Comparison of ENCODE assay signal across 20 mouse cellular contexts in genomic region chr19:34283614-34284013, GRCm38 (mm10). TPM values are rescaled to one million over a fixed set of nuclear protein-coding genes. Genes with fewer than 3 reads are reported as not detected.
DNase-seq lines count a peak whose midpoint lies in the region; ATAC-seq lines count a peak whose summit lies in the region.
"Had no signal": no experiment of that assay in that cellular context is flagged by ENCODE, and none has a peak within 500 bp of the region (broad histone marks: within the 10 kb centered on the region; RNA-seq: fewer than 3 reads in every experiment).

No protein-coding gene starts in this region.

- no peak for ATAC-seq in kidney, embryonic 16.5 days (ENCODE audit: low FRiP score, low TSS enrichment)
- peak; percentile 53; the same call in 1 of the 2 replicates for ATAC-seq in lung, embryonic 15.5 days (ENCODE audit: borderline replicate concordance, extremely low read depth, low FRiP score, low TSS enrichment)
- ATAC-seq: CD4-positive, CD25-positive, alpha-beta regulatory T cell, adult 4 months; forebrain, embryonic 14.5 days; midbrain, embryonic 15.5 days had no signal

- DNase-seq in heart, adult 18-20 months, result peak; percentile 42 to 62
- DNase-seq in heart, postnatal 25 days (ENCODE audit: low spot score), result no peak
- peak; percentile 31 for DNase-seq in kidney, adult 9 months
- DNase-seq in lung, postnatal 14 days, result no peak
- no peak for DNase-seq in urinary bladder, postnatal 10 days (ENCODE audit: low spot score)
- DNase-seq: adrenal gland, postnatal 14 days; liver, embryonic 13.5 days; right cerebral cortex, postnatal 14 days; spleen, adult 18-20 months had no signal

- H3K4me3 ChIP-seq in kidney, embryonic 16.5 days (ENCODE audit: low read length), result no peak overlapping the region
- H3K4me3 ChIP-seq in lung, embryonic 15.5 days, result no peak overlapping the region
- H3K4me3 ChIP-seq: hindbrain, embryonic 15.5 days; kidney, embryonic 15.5 days; limb, embryonic 13.5 days; liver, embryonic 13.5 days; midbrain, embryonic 15.5 days; neural tube, embryonic 12.5 days had no signal

- no peaks in the 10 kb centered on the region for H3K9me3 ChIP-seq in kidney, embryonic 16.5 days (ENCODE audit: low read length)
- no peaks in the 10 kb centered on the region for H3K9me3 ChIP-seq in lung, embryonic 15.5 days
- H3K9me3 ChIP-seq: heart, embryonic 13.5 days; hindbrain, embryonic 15.5 days; kidney, embryonic 15.5 days; limb, embryonic 13.5 days; liver, embryonic 13.5 days; midbrain, embryonic 15.5 days; neural tube, embryonic 12.5 days had no signal

- WGBS in kidney, embryonic 16.5 days, result 70% methylated on average over 6 of the region's 6 CpGs
- WGBS in lung, embryonic 15.5 days, result 26% methylated on average over 6 of the region's 6 CpGs

- no peaks in the 10 kb centered on the region for H3K27me3 ChIP-seq in kidney, embryonic 16.5 days (ENCODE audit: insufficient read depth, low read length)
- H3K27me3 ChIP-seq in lung, embryonic 15.5 days, result no peaks in the 10 kb centered on the region
- H3K27me3 ChIP-seq: hindbrain, embryonic 15.5 days; kidney, embryonic 15.5 days; limb, embryonic 13.5 days; liver, embryonic 13.5 days; midbrain, embryonic 15.5 days; neural tube, embryonic 12.5 days had no signal

- no peaks in the 10 kb centered on the region for H3K4me1 ChIP-seq in kidney, embryonic 16.5 days (ENCODE audit: insufficient read depth, low read length)
- H3K4me1 ChIP-seq in lung, embryonic 15.5 days, result peaks cover 8% of the 10 kb centered on the region
- H3K4me1 ChIP-seq: hindbrain, embryonic 15.5 days; kidney, embryonic 15.5 days; limb, embryonic 13.5 days; liver, embryonic 13.5 days; midbrain, embryonic 15.5 days; neural tube, embryonic 12.5 days had no signal

- no peaks in the 10 kb centered on the region for H3K36me3 ChIP-seq in kidney, embryonic 16.5 days (ENCODE audit: insufficient read depth, low read length)
- H3K36me3 ChIP-seq in lung, embryonic 15.5 days, result no peaks in the 10 kb centered on the region
- H3K36me3 ChIP-seq: heart, embryonic 13.5 days; hindbrain, embryonic 15.5 days; kidney, embryonic 15.5 days; limb, embryonic 13.5 days; liver, embryonic 13.5 days; midbrain, embryonic 15.5 days; neural tube, embryonic 12.5 days had no signal

- H3K27ac ChIP-seq in kidney, embryonic 16.5 days (ENCODE audit: low read length), result no peak overlapping the region
- H3K27ac ChIP-seq in lung, embryonic 15.5 days, result peak overlapping the region; percentile 39
- H3K27ac ChIP-seq: heart, embryonic 13.5 days; hindbrain, embryonic 15.5 days; kidney, embryonic 15.5 days; limb, embryonic 13.5 days; liver, embryonic 13.5 days; midbrain, embryonic 15.5 days; neural tube, embryonic 12.5 days had no signal

- no peak overlapping the region for H3K9ac ChIP-seq in kidney, embryonic 16.5 days (replicated peaks; ENCODE audit: low read length)
- H3K9ac ChIP-seq in lung, embryonic 15.5 days, result no peak overlapping the region
- H3K9ac ChIP-seq: heart, embryonic 13.5 days; hindbrain, embryonic 15.5 days; kidney, embryonic 15.5 days; limb, embryonic 13.5 days; liver, embryonic 13.5 days; midbrain, embryonic 15.5 days; neural tube, embryonic 12.5 days had no signal

- intact Hi-C loops in heart, postnatal 25 days (cut with DNase I), result loop anchor here (1.0 kb wide), 1 partner anchor 39 kb away; no protein-coding TSS in a partner anchor

- no peak overlapping the region for H3K4me2 ChIP-seq in kidney, embryonic 16.5 days (replicated peaks; ENCODE audit: low read depth, low read length)
- no peak overlapping the region for H3K4me2 ChIP-seq in lung, embryonic 15.5 days
- H3K4me2 ChIP-seq: limb, embryonic 13.5 days; liver, embryonic 13.5 days; midbrain, embryonic 15.5 days; neural tube, embryonic 12.5 days had no signal

RNA-seq across cellular contexts. Expression of gene Fas, which starts 6.9 kb away (rescaled TPM):
- 10 to 100 TPM; 13.9 to 18.8 TPM for total RNA-seq in heart, adult 18-20 months (2021)
- 10 to 100 TPM in 1 of 2 experiments, 1 to 10 TPM in 1; 9.5 to 11.1 TPM for total RNA-seq in heart, postnatal 25 days (2021)
- polyA plus RNA-seq in kidney, embryonic 16.5 days (2015; fragmentation: Nextera tagmentation; extraction: Ambion mirVana), result 4.0 and 5.3 TPM in 2 replicates
- 11.2 and 12.0 TPM in 2 replicates for polyA plus RNA-seq in lung, embryonic 15.5 days (2015; fragmentation: Nextera tagmentation; extraction: Ambion mirVana)

RNA-seq across cellular contexts. Expression of gene Acta2, which starts 28.2 kb away (rescaled TPM):
- total RNA-seq in heart, adult 18-20 months (2021), result 100 to 1,000 TPM in 1 of 2 experiments, 10 to 100 TPM in 1; 89.3 to 104 TPM
- total RNA-seq in heart, postnatal 25 days (2021), result 100 to 1,000 TPM; 250 to 346 TPM
- polyA plus RNA-seq in kidney, embryonic 16.5 days (2015; fragmentation: Nextera tagmentation; extraction: Ambion mirVana), result 352 and 628 TPM in 2 replicates
- 801 and 904 TPM in 2 replicates for polyA plus RNA-seq in lung, embryonic 15.5 days (2015; fragmentation: Nextera tagmentation; extraction: Ambion mirVana)
- total RNA-seq: hematopoietic stem cell, adult 5-6 weeks had no signal

Comparison
In these comparisons a context has a peak if more than half of its experiments do, and no peak if none do; other contexts are left out.
1. DNase-seq: peak in heart, adult 18-20 months (2 of 2) and kidney, adult 9 months (single experiment); none in heart, postnatal 25 days (single experiment), lung, postnatal 14 days (single experiment) and urinary bladder, postnatal 10 days (single experiment).